Mouse (Mus musculus): ENCODE data around the gene Svs3b.
"Not testable (repeated sequence)": the region's sequence is repeated elsewhere in the genome, so short reads cannot be mapped to it uniquely, and the experiment has no call there.

The Svs3b gene

DNA sequence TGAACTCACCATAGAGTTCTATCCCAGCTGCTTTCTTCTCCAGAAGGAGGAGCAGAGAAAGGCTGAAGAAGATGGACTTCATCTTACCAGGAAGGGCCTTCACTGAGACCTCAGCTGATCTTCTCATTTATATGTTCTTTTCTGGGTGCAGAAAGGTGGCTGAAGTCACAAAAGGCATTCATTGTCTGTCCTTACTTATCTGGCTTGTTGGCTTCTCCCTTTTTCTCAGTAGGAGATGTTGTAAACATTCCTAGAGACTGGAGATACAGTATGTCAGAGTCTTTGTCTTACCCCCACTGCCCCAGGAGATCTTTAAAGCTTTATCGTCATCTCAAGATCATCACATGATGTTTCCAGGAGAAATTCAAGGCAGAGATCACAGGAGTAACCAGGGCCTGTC is at the start of gene Svs3b:
Gene Svs3b, minus strand, starts transcription at position 101 of the 400 bp plus-strand sequence.
- not testable (repeated sequence) for DNase-seq (ENCODE audit: low spot score in 2 of 2)

- DNase-seq (ENCODE audit: low spot score in 2 of 2) = not testable (repeated sequence)
Measured at GRCm38 (mm10) chr2:164288968-164289367, 32.5 kb upstream of the Svs3b start, which contains the start of gene Svs3a. Gene Svs3a, plus strand, starts transcription at chr2:164289268.

GRCm38 (mm10) chr2:164278359-164278758 is 21.9 kb upstream of the Svs3b start, which contains the start of gene Svs4:
Gene Svs4, minus strand, starts transcription at chr2:164278459.
- no peak for DNase-seq (ENCODE audit: low spot score in 2 of 2)

DNA sequence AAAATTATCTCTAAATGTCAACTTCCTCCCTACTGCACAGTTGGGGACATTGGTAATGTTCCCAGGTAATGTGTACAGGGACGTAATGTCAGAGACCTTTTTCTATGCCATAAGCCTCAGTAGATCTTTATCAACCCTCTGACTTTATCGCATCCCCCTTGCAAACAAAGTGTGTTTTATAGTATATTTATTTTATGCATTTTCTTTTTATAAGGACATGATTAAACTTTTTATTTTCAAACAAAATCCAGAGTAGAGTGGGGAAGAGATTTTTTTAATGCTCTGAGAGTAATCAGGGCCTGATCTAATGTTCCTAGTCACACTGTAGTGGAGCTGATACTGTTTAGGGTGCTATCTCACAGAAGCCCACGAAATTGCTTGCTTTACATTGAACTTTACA is 18.1 kb downstream of the Svs3b start, which contains the start of gene Svs2:
Gene Svs2, minus strand, starts transcription at position 101 of the 400 bp plus-strand sequence.
- no peak for DNase-seq (ENCODE audit: low spot score in 2 of 2)

DNA sequence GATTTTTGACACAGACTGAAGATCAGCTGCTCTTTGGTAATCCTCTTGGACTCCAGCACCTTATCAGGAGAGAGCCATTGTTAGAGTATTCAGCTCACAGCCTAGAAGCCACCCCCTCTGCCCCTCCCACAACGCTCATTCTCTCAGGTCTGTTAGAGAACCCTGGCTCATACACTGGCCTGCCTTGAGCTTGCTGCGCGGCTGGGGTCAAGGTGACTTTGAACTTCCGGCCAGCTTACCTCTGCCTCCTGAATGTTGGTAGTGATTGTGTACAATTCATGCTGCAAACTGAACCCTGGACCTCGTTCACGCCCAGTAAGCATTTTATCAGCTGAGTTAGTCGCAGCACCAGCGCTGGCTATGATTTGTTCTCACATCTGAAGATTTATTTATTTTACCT is 23.8 kb downstream of the Svs3b start:
- no peak for DNase-seq (ENCODE audit: low spot score in 2 of 2)

GRCm38 (mm10) chr2:164228361-164229070 is 27.9 kb downstream of the Svs3b start:
- no peak for DNase-seq (ENCODE audit: low spot score in 2 of 2)

DNA sequence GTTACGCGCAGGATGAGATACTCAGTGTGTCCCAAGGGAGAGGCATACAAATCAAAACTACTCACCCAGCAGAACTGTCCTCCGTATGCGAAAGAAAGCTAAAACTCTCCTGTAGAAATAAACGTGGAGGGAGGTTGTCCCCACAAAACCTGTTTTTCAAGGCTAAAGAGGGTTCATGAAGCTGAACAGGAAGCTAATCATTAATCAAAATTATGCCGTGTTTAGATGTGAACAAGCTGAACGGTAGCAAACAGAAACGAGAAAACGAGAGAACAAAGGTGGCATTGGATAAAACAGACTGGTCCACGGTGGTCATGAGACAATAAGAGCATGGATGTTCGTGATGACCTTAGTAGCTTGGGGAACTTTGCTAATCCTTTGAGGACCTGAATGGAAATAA is 34.9 kb downstream of the Svs3b start, which contains the start of gene Wfdc15b:
Gene Wfdc15b, minus strand, starts transcription at position 139 of the 400 bp plus-strand sequence.
- no peak for DNase-seq (ENCODE audit: low spot score in 2 of 2)

- DNase-seq (ENCODE audit: low spot score in 2 of 2) = no peak
Measured at GRCm38 (mm10) chr2:164219295-164219694, 37.1 kb downstream of the Svs3b start.

GRCm38 (mm10) chr2:164212711-164213110 is 43.7 kb downstream of the Svs3b start:
- no peak for DNase-seq (ENCODE audit: low spot score in 2 of 2)

GRCm38 (mm10) chr2:164210892-164211291 is 45.5 kb downstream of the Svs3b start:
- DNase-seq (ENCODE audit: low spot score in 2 of 2) = no peak

DNA sequence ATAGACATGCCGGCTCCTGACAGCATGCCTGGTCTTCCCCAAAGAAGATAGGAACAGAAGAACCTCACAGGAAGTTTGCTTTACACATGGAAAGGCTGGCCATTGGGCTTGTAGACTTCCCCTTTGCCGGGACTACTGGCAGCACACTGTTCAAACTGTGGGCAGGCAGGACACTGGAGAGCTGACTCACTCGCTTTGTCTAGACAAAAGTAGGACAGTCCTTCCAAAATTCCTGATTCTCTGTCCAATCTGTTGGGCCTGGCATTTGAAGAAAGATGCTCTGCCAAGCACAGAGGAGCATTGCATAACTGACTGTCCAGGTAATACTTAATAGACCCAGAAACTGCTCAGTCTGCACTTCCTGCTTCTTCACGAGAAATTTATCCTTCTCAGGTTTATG is 49.8 kb downstream of the Svs3b start:
- no peak for DNase-seq (ENCODE audit: low spot score in 2 of 2)

DNA sequence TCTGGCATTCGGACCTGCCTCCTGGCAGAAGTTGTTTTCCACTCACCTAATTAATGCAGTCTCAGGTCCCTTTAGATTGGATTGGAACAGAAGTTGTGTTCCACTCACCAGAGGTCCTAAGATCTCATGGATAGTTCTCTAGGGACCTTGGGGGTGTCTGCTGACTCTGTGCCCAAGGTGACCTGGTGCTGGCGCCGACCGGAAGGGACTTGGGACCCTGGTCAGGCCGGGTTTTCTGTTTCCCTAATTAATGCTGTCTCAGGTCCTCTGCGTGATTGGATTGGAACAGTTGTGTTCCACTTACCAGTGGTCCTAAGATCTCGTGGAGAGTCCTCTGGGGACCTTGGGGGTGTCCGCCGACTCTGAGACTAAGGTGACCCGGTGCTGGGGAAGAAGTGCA is 50.4 kb downstream of the Svs3b start:
- DNase-seq (ENCODE audit: low spot score in 2 of 2) = not testable (repeated sequence)
